Mouse (Mus musculus) heart, adult 2 months (tissue): Measurements from ENCODE around the gene Prdm11.

ENCODE experiments used
- CTCF ChIP-seq: fragments of 200-600 bp; IDR thresholded peaks from 2 replicates; pipeline ENCODE4 v1.8.1; 2022; ENCODE audit warnings: antibody characterized with exemption, mild to moderate bottlenecking, moderate library complexity
- POLR2A ChIP-seq: fragments of 200-500 bp; IDR thresholded peaks from 2 replicates; pipeline ENCODE4 v1.6.1; 2011; ENCODE audit warnings: mild to moderate bottlenecking, low read depth, low read length, control low read depth; ENCODE audit not compliant: insufficient read depth

- TF ChIP-seq POLR2A = no peak
- TF ChIP-seq CTCF = no peak
These were observed 46.4 kb upstream of the Prdm11 start for GRCm38 (mm10) chr2:93092347-93092746.
